Mouse (Mus musculus) testis, postnatal 10 days (tissue): ENCODE results near the gene Efl1.

Experiments used
- DNase-seq: peaks from one replicate; pipeline ENCODE4 v3.0.0; 2021; ENCODE audit warnings: low spot score

The Efl1 gene

GRCm38 (mm10) chr7:82812186-82813155, 164.1 kb downstream of the Efl1 start:
- DNase-seq, result no peak

- no peak for DNase-seq
Observed at GRCm38 (mm10) chr7:82819541-82819940, 171.1 kb downstream of the Efl1 start.

GRCm38 (mm10) chr7:82820661-82821060, 172.2 kb downstream of the Efl1 start:
- DNase-seq, result no peak

DNA sequence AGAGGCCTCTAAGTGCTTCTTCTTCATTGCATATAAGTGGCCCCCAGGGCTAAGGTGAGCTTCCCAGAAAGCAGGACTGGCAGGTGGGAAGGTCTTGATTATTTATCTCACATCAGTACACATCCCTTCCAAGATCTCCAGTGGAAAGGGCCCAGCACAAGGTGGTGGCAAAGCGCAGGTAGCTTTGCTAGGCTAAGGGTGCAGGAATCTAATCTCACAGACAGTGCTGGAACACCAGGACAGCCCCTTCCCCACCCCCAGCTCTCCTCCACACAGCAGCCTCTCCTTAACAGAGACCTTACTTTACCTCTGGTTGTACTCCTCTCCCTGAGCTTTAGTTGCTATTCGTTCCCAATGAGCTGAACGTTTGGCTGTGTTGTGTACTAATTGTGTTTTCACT, 173.1 kb downstream of the Efl1 start:
- DNase-seq, result no peak

DNA sequence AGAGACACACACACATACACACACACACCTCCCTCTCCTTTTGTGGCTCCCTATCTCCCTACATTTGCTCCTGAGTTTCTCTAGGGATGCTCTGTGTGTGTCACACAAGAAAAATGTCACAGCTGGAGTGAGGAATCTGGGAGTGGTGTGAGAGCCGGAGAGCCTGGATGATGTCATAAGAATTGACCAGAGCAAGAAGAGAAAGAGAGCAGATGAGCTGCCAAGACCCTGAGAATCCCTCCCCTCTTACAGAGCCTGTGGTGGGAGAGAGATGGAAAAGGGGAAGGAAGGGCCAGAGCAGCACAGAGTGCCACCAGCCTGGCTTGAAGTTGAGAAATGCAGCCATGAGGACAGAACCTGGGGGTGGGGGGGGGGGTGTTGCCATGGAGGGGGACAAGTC, 174.1 kb downstream of the Efl1 start:
- no peak for DNase-seq
